13 mouse cellular contexts compared by ENCODE assay signal in the genomic region with DNA sequence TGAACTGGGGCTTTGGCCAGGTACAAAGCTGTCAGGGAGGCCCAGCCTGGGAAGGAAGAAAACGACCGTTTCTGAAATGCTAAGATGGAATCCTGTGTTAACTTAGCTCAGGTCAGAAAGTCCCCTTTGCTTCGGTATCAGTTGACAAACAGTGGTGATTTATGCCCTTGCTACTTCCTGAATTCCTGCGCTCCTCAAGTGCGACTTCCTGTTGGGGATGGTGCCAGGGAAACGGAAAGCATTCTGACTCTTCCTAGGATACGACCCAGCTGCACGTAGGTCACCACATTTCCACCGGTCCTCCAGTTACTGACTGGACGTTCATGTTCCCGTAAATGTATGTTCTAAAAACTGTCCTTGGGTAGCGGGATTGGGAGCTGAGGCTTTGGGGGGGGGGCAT.
A peak's percentile ranks its signal among the peaks of the same experiment; 100 is the strongest.
DNase-seq lines count a peak whose midpoint lies in the region; ATAC-seq and TF ChIP-seq lines count a peak whose summit lies in the region.
"Had no signal": no experiment of that assay in that cellular context is flagged by ENCODE, and none has a peak within 500 bp of the region (broad histone marks: within the 10 kb centered on the region; RNA-seq: fewer than 3 reads in every experiment).

No protein-coding gene starts in this region.

- H3K79me2 ChIP-seq in heart, adult 2 months (replicated peaks; ENCODE audit: control insufficient read depth, insufficient read depth, low read length): no peaks in the 10 kb centered on the region

- H3K27me3 ChIP-seq in heart, adult 2 months (ENCODE audit: control insufficient read depth, insufficient read depth, low read length): no peaks in the 10 kb centered on the region
- no peaks in the 10 kb centered on the region for H3K27me3 ChIP-seq in stomach, embryonic 14.5 days (ENCODE audit: control insufficient read depth, insufficient read depth, low read length)
- H3K27me3 ChIP-seq in forebrain, embryonic 15.5 days: no peaks in the 10 kb centered on the region
- H3K27me3 ChIP-seq: CH12.LX; embryonic facial prominence, embryonic 13.5 days; hindbrain, embryonic 12.5 days; liver, embryonic 15.5 days; neural tube, embryonic 13.5 days had no signal

- TF ChIP-seq CTCF in heart, adult 2 months (IDR thresholded peaks at IDR 0.05): no peak

- no peak for TF ChIP-seq EP300 in heart, adult 2 months (IDR thresholded peaks at IDR 0.05; ENCODE audit: insufficient read depth, low read depth, low read length)

- DNase-seq in heart, adult 2 months: peak; percentile 46 to 48
- DNase-seq in heart, postnatal 25 days (ENCODE audit: low spot score): no peak
- peak; percentile 18 to 52 for DNase-seq in heart, postnatal 14 days
- peak; percentile 77 to 86 for DNase-seq in kidney, postnatal 4 days
- DNase-seq in left cerebral cortex, adult 9 months (ENCODE audit: low spot score in 2 of 2): no peak
- no peak for DNase-seq in left cerebral cortex, postnatal 36 days (ENCODE audit: low spot score in 2 of 2)

- TF ChIP-seq POLR2A in heart, adult 2 months (IDR thresholded peaks at IDR 0.05; ENCODE audit: insufficient read depth, low read depth, low read length): no peak

- no peak for ATAC-seq in stomach, embryonic 14.5 days (ENCODE audit: insufficient number of reproducible peaks, insufficient read depth, low FRiP score, low read depth)
- no peak for ATAC-seq in forebrain, embryonic 15.5 days (replicated peaks)

- H3K9me3 ChIP-seq in stomach, embryonic 14.5 days (ENCODE audit: control insufficient read depth, low read depth, low read length): no peaks in the 10 kb centered on the region
- no peaks in the 10 kb centered on the region for H3K9me3 ChIP-seq in forebrain, embryonic 15.5 days
- H3K9me3 ChIP-seq: embryonic facial prominence, embryonic 13.5 days; hindbrain, embryonic 12.5 days; liver, embryonic 15.5 days; neural tube, embryonic 13.5 days had no signal

- WGBS in heart, adult 2 months: 32% methylated on average over 12 of the region's 12 CpGs
- WGBS in stomach, embryonic 14.5 days: 21% methylated on average over 12 of the region's 12 CpGs
- WGBS in forebrain, embryonic 15.5 days: 81% methylated on average over 12 of the region's 12 CpGs

- H3K4me1 ChIP-seq in heart, adult 2 months (ENCODE audit: control insufficient read depth, insufficient read depth, low read length): peaks cover 8% of the 10 kb centered on the region
- peaks cover 11% of the 10 kb centered on the region; the same call in 1 of the 2 replicates for H3K4me1 ChIP-seq in stomach, embryonic 14.5 days (ENCODE audit: control insufficient read depth, insufficient read depth, low read length)
- H3K4me1 ChIP-seq in forebrain, embryonic 15.5 days: peaks cover 2% of the 10 kb centered on the region; the same call in 1 of the 2 replicates
- H3K4me1 ChIP-seq: embryonic facial prominence, embryonic 13.5 days; hindbrain, embryonic 12.5 days had no signal

- H3K27ac ChIP-seq in heart, adult 2 months: peak overlapping the region; percentile 26; the same call in 1 of the 2 replicates
- H3K27ac ChIP-seq in stomach, embryonic 14.5 days (ENCODE audit: low read length): peak overlapping the region; percentile 58
- no peak overlapping the region for H3K27ac ChIP-seq in forebrain, embryonic 15.5 days (replicated peaks)
- H3K27ac ChIP-seq: embryonic facial prominence, embryonic 13.5 days; hindbrain, embryonic 12.5 days; liver, embryonic 15.5 days; neural tube, embryonic 13.5 days had no signal

- H3K4me3 ChIP-seq in heart, adult 2 months: no peak overlapping the region
- no peak overlapping the region for H3K4me3 ChIP-seq in stomach, embryonic 14.5 days (ENCODE audit: low read depth, low read length)
- H3K4me3 ChIP-seq in forebrain, embryonic 15.5 days: no peak overlapping the region
- H3K4me3 ChIP-seq: embryonic facial prominence, embryonic 13.5 days; hindbrain, embryonic 12.5 days; liver, embryonic 15.5 days; neural tube, embryonic 13.5 days had no signal

- H3K4me2 ChIP-seq in stomach, embryonic 14.5 days (replicated peaks; ENCODE audit: low read depth, low read length): 0 out of 2 replicates have a peak overlapping the region, but pooled peaks have one; percentile 6
- no peak overlapping the region for H3K4me2 ChIP-seq in forebrain, embryonic 15.5 days (replicated peaks)
- H3K4me2 ChIP-seq: embryonic facial prominence, embryonic 13.5 days; hindbrain, embryonic 12.5 days; liver, embryonic 15.5 days; neural tube, embryonic 13.5 days had no signal

- H3K36me3 ChIP-seq in heart, adult 2 months (ENCODE audit: control insufficient read depth, insufficient read depth, low read length): no peaks in the 10 kb centered on the region
- no peaks in the 10 kb centered on the region for H3K36me3 ChIP-seq in stomach, embryonic 14.5 days (ENCODE audit: control insufficient read depth, insufficient read depth, low read length)
- no peaks in the 10 kb centered on the region for H3K36me3 ChIP-seq in forebrain, embryonic 15.5 days
- H3K36me3 ChIP-seq: embryonic facial prominence, embryonic 13.5 days; hindbrain, embryonic 12.5 days; liver, embryonic 15.5 days; neural tube, embryonic 13.5 days had no signal

- H3K9ac ChIP-seq in heart, adult 2 months (ENCODE audit: low read depth, low read length): no peak overlapping the region
- H3K9ac ChIP-seq in stomach, embryonic 14.5 days (replicated peaks; ENCODE audit: low read depth, low read length): no peak overlapping the region
- H3K9ac ChIP-seq in forebrain, embryonic 15.5 days (replicated peaks): no peak overlapping the region
- H3K9ac ChIP-seq: embryonic facial prominence, embryonic 13.5 days; hindbrain, embryonic 12.5 days; liver, embryonic 15.5 days; neural tube, embryonic 13.5 days had no signal

- intact Hi-C loops in heart, adult 2 months (cut with DNase I): loop anchor here (2.0 kb wide), 1 partner anchor 26 kb away; no protein-coding TSS in a partner anchor
- intact Hi-C loops in heart, postnatal 25 days (cut with DNase I): loop anchor here (5.0 kb wide), 1 partner anchor 43 kb away; no protein-coding TSS in a partner anchor
- intact Hi-C loops in heart, postnatal 14 days (cut with DNase I): no loop called here
- intact Hi-C loops in left cerebral cortex, postnatal 36 days (cut with DNase I): no loop called here

Comparison
In these comparisons a context has a peak if more than half of its experiments do, and no peak if none do; other contexts are left out.
1. DNase-seq: peak in heart, adult 2 months (2 of 2), heart, postnatal 14 days (2 of 2) and kidney, postnatal 4 days (2 of 2); none in heart, postnatal 25 days (single experiment), left cerebral cortex, adult 9 months (0 of 2) and left cerebral cortex, postnatal 36 days (0 of 2).
2. intact Hi-C loops: an anchor here in heart, adult 2 months (2.0 kb wide) and heart, postnatal 25 days (5.0 kb wide); none called in heart, postnatal 14 days and left cerebral cortex, postnatal 36 days.